Mouse (Mus musculus) lung, postnatal 0 days (tissue): ENCODE data around the gene Dpp6.

ENCODE experiments used
- CTCF ChIP-seq: IDR thresholded peaks from 2 replicates; pipeline ENCODE4 v1.5.1; 2016; ENCODE audit warnings: antibody characterized with exemption, mild to moderate bottlenecking
- EP300 ChIP-seq: IDR thresholded peaks from 2 replicates; pipeline ENCODE4 v1.6.1; 2016; ENCODE audit warnings: antibody characterized with exemption, mild to moderate bottlenecking, control low read depth

- no peak for TF ChIP-seq CTCF
- TF ChIP-seq EP300 = no peak
These were observed 153.1 kb downstream of the Dpp6 start for GRCm38 (mm10) chr5:26969941-26970590.
